Mouse (Mus musculus): ENCODE measurements around the gene Thap12. TPM values are rescaled to one million over a fixed set of nuclear protein-coding genes. Genes with fewer than 3 reads are reported as not detected.

Gene Thap12
- 10 to 100 TPM; 62.3 to 63.1 TPM for total RNA-seq (2021)
- long read RNA-seq, experiment 1, transcript Thap12-202 (6 exons, 1,123 nt), result minor isoform, 14 of 87 reads
- long read RNA-seq, experiment 1, transcript Thap12-201 (5 exons, 3,723 nt), result major isoform, 44 of 87 reads
- long read RNA-seq, experiment 1, transcript Thap12-204 (5 exons, 607 nt), result minor isoform, 8 of 87 reads
- long read RNA-seq, experiment 1, partial matches to known transcripts, result 3 of 87 reads
- long read RNA-seq, experiment 1, other reads (novel, unspliced or antisense), result 18 of 87 reads
- long read RNA-seq, experiment 2, transcript Thap12-202 (6 exons, 1,123 nt), result minor isoform, 5 of 57 reads
- long read RNA-seq, experiment 2, transcript Thap12-204 (5 exons, 607 nt), result minor isoform, 7 of 57 reads
- long read RNA-seq, experiment 2, transcript Thap12-201 (5 exons, 3,723 nt), result major isoform, 30 of 57 reads
- long read RNA-seq, experiment 2, partial matches to known transcripts, result 4 of 57 reads
- long read RNA-seq, experiment 2, other reads (novel, unspliced or antisense), result 10 of 57 reads

DNA sequence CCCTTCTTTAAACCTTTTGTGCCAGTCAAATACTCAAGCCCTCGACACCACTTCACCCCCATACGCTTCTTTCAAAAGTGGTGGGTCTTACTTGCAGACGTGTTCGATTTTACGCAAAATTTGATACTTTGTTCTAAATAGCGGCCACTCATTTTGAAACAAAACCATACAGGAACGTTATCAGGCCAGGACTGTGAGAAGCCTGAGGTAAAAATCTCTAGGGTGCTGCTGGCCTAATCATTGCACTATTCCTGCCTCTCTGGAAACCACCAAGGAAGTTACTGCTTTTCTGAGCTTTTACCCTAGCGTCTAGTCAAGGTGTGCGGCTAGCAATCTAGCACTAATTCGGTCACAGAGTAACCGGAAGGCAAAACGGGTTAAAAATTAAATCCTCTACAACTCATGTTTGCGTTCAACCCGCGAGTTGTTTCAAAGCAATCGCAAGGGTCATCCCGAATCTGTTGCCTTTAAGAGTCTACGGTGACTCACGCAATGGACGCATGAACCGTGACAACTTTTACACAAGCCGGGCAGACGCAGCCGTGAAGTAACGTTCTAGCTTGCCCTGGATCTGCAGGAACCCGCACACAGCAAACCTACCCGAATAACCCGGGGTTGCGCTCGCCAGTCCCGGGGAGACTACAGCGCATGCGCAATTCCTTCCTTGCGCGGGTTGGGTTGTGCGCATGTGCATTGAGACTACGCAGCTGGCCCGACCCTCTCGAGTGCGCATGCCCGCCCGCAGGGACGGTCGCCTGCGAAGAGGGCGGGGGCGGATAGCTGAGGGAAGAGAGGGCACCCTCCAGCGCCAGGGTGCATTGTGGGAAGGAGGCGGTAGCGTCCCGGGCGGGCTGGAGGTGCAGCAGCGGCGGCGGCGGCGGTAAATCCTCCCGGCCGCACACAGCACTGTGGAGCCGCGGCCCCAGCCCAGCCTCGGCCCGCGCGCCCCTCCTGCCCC lies at the start of gene Thap12:
Gene Thap12, plus strand, starts transcription at position 821 of the 958 bp plus-strand sequence.
- peak; percentile 100 for DNase-seq (ENCODE audit: low spot score in 2 of 2)

DNA sequence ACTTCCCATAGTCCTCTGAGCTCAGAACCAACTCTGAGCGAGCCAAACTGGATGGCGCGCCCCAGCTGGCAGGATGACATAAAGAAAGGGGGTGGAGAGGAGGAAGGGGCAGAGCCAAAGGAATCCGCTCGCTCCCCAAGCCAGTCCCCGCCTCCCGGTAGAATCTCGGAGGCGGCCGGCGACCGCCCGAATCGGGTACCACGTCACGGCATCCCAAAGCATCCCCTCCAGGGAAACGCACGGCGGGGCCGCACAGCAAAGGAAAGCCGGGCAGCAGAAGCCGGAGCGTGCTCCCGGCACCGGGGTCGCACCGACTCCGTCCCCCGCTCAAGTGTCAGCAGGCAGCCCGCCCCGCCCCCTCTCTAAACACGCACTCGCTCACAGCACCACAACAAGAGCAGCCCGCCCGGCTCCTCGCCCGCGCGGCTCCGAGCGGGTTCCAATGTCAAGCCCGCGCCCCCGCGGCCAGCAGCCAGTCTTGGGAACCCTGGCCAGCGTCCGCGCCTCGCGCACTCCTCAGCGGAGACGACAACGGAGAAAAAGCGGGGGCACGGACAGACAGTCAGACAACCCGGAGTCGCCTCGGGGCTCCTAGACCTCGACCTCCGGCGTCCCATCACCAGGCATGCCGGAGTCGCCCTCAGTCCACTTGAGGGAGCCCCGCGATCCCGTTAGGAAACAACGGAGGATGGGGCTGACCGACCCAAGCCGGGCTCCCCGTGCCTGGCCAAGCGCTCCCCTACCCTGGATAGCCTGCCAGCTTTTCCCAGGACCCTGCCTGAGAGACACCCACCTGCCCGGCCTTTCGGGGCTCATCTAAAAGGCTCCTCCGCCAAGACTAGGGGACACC lies 47.0 kb upstream of the Thap12 start:
- peak; percentile 72 to 84 for DNase-seq (ENCODE audit: low spot score in 2 of 2)

DNA sequence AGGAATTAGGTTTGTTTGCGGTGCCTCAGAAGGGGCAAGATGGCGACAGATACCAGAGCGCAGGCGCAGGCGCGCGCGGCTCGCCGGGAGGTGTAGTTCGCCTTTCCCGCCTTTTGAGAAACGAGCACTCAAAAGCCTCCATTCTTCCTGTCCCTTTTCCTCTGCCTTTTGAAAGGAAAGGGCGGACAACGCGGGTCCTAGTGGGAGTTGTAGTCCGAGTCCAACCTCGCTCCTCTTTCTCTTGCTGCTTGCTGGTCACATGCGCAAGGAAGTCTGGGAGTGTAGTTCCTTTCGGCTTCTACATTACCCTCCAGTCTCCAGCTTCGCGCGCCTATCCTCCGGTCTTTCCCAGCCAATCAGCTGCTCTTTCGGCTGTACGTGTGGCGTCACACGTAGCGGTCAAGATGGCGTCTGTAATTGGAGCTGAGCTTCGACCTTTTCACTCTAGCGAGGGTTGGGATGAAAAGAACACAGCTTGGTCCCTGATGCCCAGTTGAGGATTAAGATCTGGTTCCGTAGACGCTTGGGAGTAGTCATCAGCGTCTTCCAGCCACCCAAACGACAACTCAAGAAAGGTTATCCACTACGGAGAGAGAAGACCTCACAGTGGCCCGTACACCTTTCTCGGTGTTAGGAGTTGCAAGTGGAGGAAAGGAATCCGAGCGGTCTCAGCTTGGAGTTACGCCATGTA lies 46.2 kb upstream of the Thap12 start, which contains the start of gene Emsy:
Gene Emsy, minus strand, starts transcription at position 253 of the 691 bp plus-strand sequence.
- DNase-seq (ENCODE audit: low spot score in 2 of 2), result peak; percentile 89 to 95

DNA sequence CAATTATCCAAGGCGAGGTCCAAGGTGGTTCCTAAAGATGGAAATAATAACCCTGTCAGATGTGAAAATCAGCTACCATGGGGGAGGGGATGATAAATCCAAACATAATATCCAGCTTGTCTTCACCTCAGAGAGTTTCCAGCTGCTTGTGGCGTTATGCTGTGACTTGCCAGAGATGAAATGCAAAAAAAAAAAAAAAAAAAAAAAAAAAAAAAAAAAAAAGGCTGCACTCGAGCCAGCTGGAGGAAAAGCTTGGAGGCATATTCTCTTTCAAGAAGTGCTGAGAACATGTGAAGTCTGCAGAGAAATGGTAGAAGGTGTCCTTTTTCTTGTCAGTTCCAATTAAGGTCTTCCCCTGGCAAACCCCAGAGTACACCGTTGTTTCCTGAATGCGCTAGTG lies 37.7 kb upstream of the Thap12 start:
- DNase-seq (ENCODE audit: low spot score in 2 of 2), result no peak

DNA sequence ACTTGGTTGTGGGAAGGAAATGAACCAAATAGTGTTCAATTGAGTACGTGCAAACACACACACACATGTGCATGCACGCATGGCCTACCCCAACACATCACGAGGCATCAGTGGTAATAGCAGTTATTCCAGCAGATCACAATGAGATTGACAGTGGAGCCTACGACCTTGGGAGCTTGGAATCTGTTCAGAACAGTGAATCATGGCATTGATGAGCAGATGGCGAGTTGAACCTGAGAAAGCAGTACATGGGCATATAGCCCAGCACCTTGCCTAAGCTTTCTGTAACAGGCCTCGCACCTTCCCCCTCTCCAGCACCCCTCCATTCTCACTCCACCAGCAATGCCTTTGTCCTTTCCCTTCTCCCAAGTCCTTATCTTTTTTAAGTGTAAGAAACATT lies 37.2 kb upstream of the Thap12 start:
- DNase-seq (ENCODE audit: low spot score in 2 of 2), result no peak

DNA sequence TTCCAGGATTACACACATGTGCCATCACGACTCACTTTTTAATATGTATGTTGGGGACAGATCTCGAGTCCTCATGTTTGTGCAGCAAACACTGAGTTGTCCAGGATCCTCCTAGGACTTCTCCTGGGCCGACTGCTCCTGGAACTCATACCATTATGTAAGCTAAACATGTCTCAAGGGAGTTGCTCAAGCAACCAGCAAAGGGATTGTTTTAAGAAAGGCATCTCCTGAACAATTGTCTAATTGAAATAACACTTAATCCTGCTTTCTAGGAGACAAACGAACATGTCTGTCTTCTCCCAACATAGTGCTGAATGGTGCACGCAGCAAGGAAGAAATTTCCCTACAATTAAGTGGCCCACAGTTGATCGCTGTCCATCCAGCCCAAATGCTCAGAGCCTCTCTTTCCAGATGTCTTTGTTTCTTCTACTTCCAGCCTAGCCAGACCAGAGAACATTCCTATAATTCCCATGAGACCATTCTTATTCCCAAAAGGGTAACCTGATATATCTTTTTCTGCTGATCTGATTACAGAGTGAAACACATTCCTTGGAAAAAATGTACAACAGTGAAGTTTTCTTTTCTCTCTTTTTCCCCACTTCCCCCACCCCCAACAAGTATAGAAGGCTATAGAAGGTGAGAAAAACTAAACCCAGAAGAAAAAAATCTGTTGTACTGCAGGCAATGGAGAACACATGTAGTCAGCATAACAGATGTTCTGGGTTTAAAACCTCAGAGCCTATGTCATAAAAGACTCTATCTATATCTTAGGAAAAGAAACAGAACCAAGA lies 34.8 kb upstream of the Thap12 start:
- no peak for DNase-seq (ENCODE audit: low spot score in 2 of 2)

DNA sequence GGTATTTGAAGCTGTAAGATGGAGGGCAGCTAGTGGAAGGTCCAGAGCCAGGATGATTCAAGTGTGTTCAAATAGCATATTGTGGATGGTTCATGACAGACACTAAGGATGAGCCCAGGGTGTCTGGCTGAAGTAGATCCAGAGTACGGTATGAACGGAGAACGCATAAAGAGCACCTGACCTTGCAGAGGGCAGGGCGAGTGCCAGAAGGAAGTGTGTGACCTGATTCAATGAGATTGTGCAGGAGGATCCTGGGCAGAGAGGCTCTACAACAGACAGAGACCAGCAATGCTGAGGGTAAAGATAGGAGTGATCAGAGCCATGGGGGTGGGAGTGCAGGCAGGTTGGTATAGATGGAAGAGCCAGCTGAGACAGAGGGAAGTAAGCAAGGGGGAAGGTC lies 32.1 kb upstream of the Thap12 start:
- no peak for DNase-seq (ENCODE audit: low spot score in 2 of 2)

DNA sequence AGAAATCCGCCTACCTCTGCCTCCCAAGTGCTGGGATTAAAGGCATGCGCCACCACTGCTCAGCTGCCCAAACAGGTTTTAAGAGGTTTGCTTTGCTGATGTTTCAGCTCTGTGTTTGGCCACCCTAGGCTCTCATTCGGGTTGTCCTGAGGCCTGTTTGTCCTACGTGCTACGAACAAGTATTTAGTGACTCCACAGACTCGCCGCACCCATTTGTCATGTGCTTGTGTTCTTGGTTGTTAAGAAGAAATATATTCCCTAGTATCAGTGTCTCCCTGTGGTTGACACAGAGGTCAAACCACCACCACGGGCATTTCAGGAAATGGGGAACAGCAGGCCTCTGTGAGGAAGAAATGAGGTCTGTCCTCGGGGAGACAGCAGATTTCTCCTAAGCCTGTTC lies 31.5 kb upstream of the Thap12 start:
- DNase-seq (ENCODE audit: low spot score in 2 of 2), result no peak

DNA sequence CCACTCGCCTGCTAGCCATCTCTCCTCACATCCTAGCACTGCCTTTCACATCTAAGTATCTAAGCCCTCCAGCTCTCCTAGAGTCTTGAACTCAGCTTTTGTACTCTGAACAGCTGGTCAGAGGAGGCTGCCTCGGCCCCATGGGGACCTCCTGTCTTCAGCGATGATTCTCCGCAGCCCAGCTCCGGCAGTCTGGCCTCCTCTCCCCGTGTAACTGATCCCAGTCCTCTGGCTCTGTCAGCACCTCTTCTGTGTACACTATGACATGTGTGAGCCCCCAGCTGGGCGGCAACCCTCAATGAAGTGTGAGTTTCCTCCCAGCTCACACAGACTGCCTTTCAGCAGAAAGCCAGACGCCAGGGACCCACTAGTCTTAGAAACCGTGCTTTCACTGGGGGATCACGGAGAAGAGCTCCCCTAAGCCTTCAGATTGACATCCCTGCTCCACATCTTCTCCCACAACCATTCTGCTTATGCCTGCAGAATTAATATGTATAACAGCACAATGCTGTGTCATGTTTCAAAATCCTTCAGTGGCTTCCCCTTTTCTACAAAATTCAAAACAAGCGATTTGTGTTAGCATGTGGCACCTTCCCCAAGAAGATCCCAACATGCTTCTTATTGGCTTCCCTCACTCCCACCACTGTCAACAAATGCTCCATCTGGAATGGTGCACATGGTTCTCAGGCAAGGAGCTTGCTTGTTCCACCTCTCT lies 30.5 kb upstream of the Thap12 start:
- no peak for DNase-seq (ENCODE audit: low spot score in 2 of 2)

DNA sequence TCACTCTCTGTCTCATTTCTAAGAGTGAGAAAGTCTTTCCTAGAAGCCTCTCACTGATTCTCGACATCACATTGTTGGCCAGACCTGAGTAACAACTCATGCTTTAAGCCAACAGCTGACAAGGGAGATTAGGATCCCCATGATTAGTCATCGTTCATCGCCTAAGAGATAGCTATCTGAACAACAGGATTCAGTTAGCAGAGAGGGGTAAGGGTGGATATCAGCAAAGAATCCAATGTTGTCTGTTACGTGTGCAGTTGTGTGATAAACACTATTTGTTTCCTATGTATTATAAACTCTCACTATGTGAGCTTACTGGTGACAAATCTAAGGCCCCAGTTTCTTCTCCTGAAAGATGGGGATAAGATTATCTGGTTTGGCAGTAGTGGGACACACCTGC lies 28.6 kb upstream of the Thap12 start:
- DNase-seq (ENCODE audit: low spot score in 2 of 2), result no peak

DNA sequence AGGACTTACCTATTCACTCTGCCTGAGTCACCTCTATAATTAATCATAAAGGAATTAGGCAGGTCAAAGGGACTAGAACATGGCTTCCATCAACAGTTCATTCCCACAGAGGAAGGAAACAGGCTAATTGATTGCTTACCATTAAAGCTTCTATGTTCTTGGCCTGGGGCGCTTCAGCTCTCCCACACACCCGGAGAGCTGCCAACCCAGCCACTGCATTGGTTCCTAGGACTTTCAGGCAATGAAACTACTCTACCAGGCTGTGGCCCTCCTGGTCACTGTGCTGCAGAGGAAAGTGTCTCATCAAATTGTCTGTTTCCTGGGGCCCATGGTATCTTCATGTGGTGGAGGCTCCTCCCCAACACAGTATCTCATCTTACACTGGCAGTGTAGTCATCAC lies 25.4 kb upstream of the Thap12 start:
- DNase-seq (ENCODE audit: low spot score in 2 of 2), result no peak

DNA sequence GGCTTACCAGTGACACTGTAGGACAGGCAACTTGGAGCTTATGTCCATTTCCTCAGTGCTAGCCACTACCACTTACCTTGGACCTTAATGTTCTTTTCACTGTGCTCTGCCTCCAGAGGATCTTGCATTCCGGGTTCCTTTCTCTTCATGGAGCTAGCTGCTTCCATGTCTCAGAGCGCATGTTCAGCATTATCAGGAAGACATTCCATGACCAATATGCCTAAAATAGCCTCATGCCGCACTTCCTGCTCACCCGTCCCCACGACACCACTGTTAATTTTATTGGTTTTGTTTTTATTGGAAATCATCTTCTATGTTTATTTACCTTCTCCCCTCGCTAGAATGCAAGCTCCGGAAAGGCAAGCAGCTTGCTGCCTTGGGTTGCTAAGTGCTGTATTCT lies 24.5 kb upstream of the Thap12 start:
- no peak for DNase-seq (ENCODE audit: low spot score in 2 of 2)

DNA sequence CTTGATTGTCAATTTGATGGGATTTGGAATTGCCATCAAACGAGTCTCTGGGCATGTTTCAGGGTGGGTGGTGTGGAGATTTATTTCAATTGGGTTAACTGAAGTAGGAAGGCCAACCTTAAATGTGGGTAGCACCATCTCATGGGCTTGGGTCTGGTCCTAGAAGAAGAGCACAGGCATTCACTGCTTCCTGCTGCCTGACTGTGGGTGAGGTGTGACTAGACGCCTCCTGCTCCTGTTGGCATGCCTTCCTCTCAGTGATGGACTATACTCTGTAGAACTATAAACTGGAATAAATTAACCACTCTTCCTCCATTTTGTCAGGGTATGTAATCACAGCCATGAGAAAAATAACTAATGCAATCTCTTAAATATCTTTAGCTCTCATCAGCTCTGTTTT lies 22.2 kb upstream of the Thap12 start:
- peak in 1 of 2 experiments; percentile 18 for DNase-seq (ENCODE audit: low spot score in 2 of 2)

DNA sequence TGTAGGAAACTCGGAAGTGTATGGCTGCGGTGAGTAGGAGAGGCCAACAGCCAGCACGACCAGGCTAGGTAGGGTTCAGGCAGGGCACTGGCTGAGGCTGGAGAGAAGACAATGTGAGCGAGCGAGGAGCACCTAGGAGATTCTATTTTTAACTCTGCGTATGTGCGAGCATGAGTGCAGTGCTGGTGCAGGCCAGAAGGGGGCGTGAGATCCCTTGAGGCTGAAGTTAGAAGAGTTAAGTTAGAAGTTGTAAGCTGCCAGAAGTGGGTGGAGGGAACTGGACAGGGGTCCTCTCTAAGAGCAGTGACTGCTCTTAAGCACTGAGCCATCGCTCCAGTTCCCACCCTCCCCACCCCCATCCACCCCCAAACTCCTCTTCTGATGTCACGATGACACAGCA lies 20.1 kb upstream of the Thap12 start:
- no peak for DNase-seq (ENCODE audit: low spot score in 2 of 2)

DNA sequence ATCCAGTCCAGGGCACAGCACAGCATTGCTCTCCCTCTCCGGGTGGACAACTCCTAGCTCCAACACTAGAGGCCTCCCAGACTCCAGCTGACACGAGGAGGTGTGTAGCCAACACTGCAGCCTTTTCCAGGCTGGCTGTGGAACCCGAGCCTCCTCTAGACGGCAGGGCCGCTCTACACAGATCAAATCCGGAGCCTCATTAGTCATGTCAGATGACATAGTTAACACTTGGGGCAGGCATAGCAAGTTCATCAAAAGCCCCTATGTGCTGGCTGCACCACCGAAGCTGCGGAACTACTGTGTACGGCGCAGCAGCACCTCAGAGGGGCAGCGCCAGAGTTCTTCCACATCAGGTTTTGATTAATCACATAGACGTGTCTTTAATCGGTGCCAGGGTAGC lies 17.0 kb upstream of the Thap12 start:
- no peak for DNase-seq (ENCODE audit: low spot score in 2 of 2)

DNA sequence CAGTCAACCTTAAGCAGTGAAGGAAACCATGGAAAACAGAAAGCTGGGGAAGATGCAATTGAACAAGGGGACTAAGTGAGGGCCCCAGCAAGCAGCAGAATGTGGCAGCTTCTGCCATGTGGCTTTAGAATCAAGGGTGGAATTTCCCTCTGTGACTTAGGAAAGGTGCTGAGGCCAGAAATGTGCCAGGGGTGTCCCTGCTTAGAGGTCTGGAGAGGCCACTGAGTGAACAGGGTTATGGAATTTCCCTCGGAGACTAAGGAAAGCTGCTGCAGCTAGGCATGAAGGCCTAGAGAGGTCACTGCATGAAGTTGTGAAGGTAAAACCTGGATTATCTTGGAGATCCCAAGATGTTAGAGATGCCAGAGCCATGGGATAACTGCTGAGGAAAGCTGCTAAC lies 12.8 kb upstream of the Thap12 start:
- no peak for DNase-seq (ENCODE audit: low spot score in 2 of 2)

DNA sequence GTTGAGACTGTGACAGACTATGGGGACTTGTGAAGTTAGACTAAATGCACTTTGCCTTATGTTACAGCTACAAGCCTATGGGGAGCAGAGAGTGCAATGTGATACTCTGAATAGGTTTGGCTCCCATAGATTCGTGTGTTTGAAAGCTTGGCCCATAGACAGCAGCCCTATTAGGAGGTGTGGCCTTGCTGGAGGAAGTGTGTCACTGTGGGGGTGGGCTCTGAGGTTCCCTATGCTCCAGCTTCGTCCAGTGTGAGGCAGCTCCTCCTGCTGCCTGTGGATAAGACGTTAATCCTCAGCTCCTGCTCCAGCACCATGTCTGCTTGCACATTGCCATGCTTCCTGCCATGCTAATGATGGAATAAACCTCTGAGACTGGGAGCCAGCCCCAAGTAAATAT lies 12.1 kb upstream of the Thap12 start:
- no peak for DNase-seq (ENCODE audit: low spot score in 2 of 2)

DNA sequence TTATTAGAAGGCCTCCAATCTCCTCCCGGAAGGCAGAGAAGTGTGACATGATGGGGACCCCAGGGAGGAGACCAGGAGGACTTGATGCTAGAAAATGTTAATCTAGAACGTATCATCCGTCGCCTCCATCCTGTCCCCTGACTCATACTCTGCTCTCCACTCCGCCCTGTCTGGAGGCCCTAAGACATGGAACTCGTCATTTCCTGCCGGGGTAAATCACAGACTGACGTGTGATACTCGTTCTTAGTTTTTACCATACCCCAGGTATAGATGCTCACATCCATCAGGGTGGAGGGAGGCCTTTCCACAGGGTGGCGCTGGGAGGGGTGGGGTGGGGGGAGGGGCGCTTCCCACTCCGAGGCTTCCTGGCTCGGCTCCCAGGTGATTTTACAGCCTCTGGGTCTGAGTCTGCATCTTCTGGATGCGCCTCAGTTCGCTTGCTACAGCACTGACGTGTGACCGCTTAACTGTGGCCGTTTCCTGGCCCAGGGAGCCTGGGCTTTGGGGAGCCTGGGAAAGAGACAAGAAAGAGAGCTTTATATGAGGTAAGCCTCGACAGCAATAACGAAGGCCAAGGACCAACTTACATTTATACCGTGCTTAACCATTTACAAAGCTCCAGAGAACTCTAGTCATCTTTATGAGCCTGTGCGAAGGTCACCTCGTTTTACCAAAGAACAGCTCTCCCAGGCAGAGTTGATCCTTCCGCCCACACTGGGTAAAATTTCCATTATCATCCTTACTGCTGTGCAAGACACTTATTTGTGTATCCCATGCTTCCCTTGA lies 9.9 kb upstream of the Thap12 start:
- no peak for DNase-seq (ENCODE audit: low spot score in 2 of 2)

Measured in left cerebral cortex, adult 18-20 months (tissue).